Mouse (Mus musculus) hindbrain, embryonic 14.5 days (tissue): ENCODE data around the gene Slc17a7. TPM values are rescaled to one million over a fixed set of nuclear protein-coding genes. Genes with fewer than 3 reads are reported as not detected.
A peak's percentile ranks its signal among the peaks of the same experiment; 100 is the strongest.

Experiments
- ATAC-seq: fragments of 200-750 bp; cut with Nextera tagmentation; 2 replicates; pipeline ENCODE4 v1.8.0; 2017; ENCODE audit warnings: moderate number of reproducible peaks, mild to moderate bottlenecking, moderate TSS enrichment, moderate library complexity; ENCODE audit not compliant: low FRiP score
- DNase-seq: peaks from one replicate; pipeline ENCODE4 v3.0.0-alpha.2; 2015; ENCODE audit warnings: low spot score
- H3K27ac ChIP-seq: fragments of 300-500 bp; sonication (generic); 2 replicates; pipeline ENCODE4 v1.5.1; 2014; ENCODE audit warnings: mild to moderate bottlenecking, moderate library complexity
- H3K27me3 ChIP-seq: fragments of 300-500 bp; sonication (generic); 2 replicates; pipeline ENCODE4 v1.6.1; 2014; ENCODE audit warnings: mild to moderate bottlenecking, low read length, mixed read lengths; ENCODE audit not compliant: control insufficient read depth, insufficient read depth
- H3K36me3 ChIP-seq: fragments of 300-500 bp; sonication (generic); replicated peaks from 2 replicates; pipeline ENCODE4 v1.6.1; 2014; ENCODE audit not compliant: control insufficient read depth, insufficient read depth
- H3K4me1 ChIP-seq: fragments of 300-500 bp; sonication (generic); replicated peaks from 2 replicates; pipeline ENCODE4 v1.6.1; 2014; ENCODE audit warnings: antibody characterized with exemption, low read length, mixed read lengths; ENCODE audit not compliant: control insufficient read depth, insufficient read depth
- H3K4me2 ChIP-seq: fragments of 300-500 bp; sonication (generic); replicated peaks from 2 replicates; pipeline ENCODE4 v1.6.1; 2014; ENCODE audit warnings: mild to moderate bottlenecking, moderate library complexity
- H3K4me3 ChIP-seq: fragments of 300-500 bp; sonication (generic); replicated peaks from 2 replicates; pipeline ENCODE4 v1.5.1; 2014; ENCODE audit warnings: mild to moderate bottlenecking, low read length
- H3K9ac ChIP-seq: fragments of 300-500 bp; sonication (generic); 2 replicates; pipeline ENCODE4 v1.6.1; 2014
- H3K9me3 ChIP-seq: fragments of 300-500 bp; sonication (generic); 2 replicates; pipeline ENCODE4 v1.6.1; 2016; ENCODE audit warnings: low read length; ENCODE audit not compliant: control insufficient read depth
- WGBS: fragments of 180-500 bp; shearing (Covaris S2); extraction: QIAGEN DNeasy Blood & Tissue Kit; methylation state at CpG from one replicate; pipeline ENCODE4 v1.1.7; 2014; 5-methylcytosine and 5-hydroxymethylcytosine counted together
- polyA plus RNA-seq: library from polyadenylated mRNA; unstranded; fragments of >200 nt; fragmentation: Nextera tagmentation; extraction: Ambion mirVana; gene quantifications from 2 replicates; pipeline ENCODE4 v1.2.1, GENCODE M21; 2014

Slc17a7 gene
- polyA plus RNA-seq, 1 experiment from 2014 or later = 0.48 TPM

- Histone ChIP-seq H3K27me3 (peaks cover 99% of the 10 kb centered on the region), H3K9me3 (no peaks in the 10 kb centered on the region), H3K9ac (no peak overlapping the region), H3K4me1 (peaks cover 13% of the 10 kb centered on the region), H3K4me2 (no peak overlapping the region), H3K4me3 (no peak overlapping the region), H3K36me3 (no peaks in the 10 kb centered on the region), H3K27ac (no peak overlapping the region)
- 34% methylated on average over 7 of the region's 7 CpGs for WGBS
- ATAC-seq (no peak), DNase-seq (no peak)
Measured at GRCm38 (mm10) chr7:45178550-45178949, 14.8 kb downstream of the Slc17a7 start.

GRCm38 (mm10) chr7:45179469-45179868, 15.7 kb downstream of the Slc17a7 start, which contains the start of gene Gfy:
TSS of gene Gfy (minus strand) at chr7:45179569.
- DNase-seq (no peak), ATAC-seq (no peak)
- Histone ChIP-seq H3K27me3 (peaks cover 100% of the 10 kb centered on the region), H3K4me2 (no peak within 1 kb of the TSS), H3K27ac (no peak within 1 kb of the TSS), H3K9ac (no peak within 1 kb of the TSS), H3K36me3 (no peaks in the 10 kb centered on the region), H3K4me3 (no peak within 1 kb of the TSS), H3K4me1 (peaks cover 13% of the 10 kb centered on the region), H3K9me3 (no peaks in the 10 kb centered on the region)
- WGBS = 24% methylated on average over 7 of the region's 7 CpGs

GRCm38 (mm10) chr7:45180896-45181477, 17.2 kb downstream of the Slc17a7 start, which contains the start of gene Pth2:
TSS of gene Pth2 (plus strand) at chr7:45180995.
- ATAC-seq (no peak), DNase-seq (no peak)
- WGBS = 21% methylated on average over 20 of the region's 20 CpGs
- Histone ChIP-seq H3K9ac (no peak within 1 kb of the TSS), H3K4me1 (peaks cover 9% of the 10 kb centered on the region), H3K27ac (no peak within 1 kb of the TSS), H3K27me3 (peaks cover 91% of the 10 kb centered on the region), H3K9me3 (no peaks in the 10 kb centered on the region), H3K36me3 (no peaks in the 10 kb centered on the region), H3K4me3 (peak within 1 kb of the TSS; percentile 26), H3K4me2 (peak within 1 kb of the TSS; percentile 56)

- Histone ChIP-seq H3K27me3 (peaks cover 85% of the 10 kb centered on the region), H3K4me3 (peak overlapping the region; percentile 26), H3K4me1 (peaks cover 4% of the 10 kb centered on the region), H3K36me3 (no peaks in the 10 kb centered on the region), H3K4me2 (peak overlapping the region; percentile 56), H3K9ac (no peak overlapping the region), H3K9me3 (no peaks in the 10 kb centered on the region), H3K27ac (no peak overlapping the region)
- DNase-seq = no peak
- WGBS = 3% methylated on average over 35 of the region's 35 CpGs
- no peak for ATAC-seq
Measured at GRCm38 (mm10) chr7:45181540-45181939, 17.8 kb downstream of the Slc17a7 start.

GRCm38 (mm10) chr7:45182199-45182601, 18.5 kb downstream of the Slc17a7 start:
- Histone ChIP-seq H3K4me2 (peak overlapping the region; percentile 56), H3K27me3 (peaks cover 79% of the 10 kb centered on the region), H3K9ac (0 out of 2 replicates have a peak overlapping the region, but pooled peaks have one; percentile 18), H3K4me1 (peaks cover 4% of the 10 kb centered on the region), H3K4me3 (peak overlapping the region; percentile 26), H3K9me3 (no peaks in the 10 kb centered on the region), H3K27ac (no peak overlapping the region), H3K36me3 (no peaks in the 10 kb centered on the region)
- peak; percentile 88 for ATAC-seq
- 1% methylated on average over 34 of the region's 34 CpGs for WGBS
- DNase-seq = peak; percentile 74

- no peaks in the 10 kb centered on the region for H3K36me3 ChIP-seq
- H3K4me1 ChIP-seq = peaks cover 4% of the 10 kb centered on the region
- ATAC-seq = no peak
- H3K4me2 ChIP-seq = peak overlapping the region; percentile 56
- H3K27me3 ChIP-seq = peaks cover 75% of the 10 kb centered on the region
- H3K9me3 ChIP-seq = no peaks in the 10 kb centered on the region
- H3K27ac ChIP-seq = no peak overlapping the region
- H3K9ac ChIP-seq = 0 out of 2 replicates have a peak overlapping the region, but pooled peaks have one; percentile 18
- H3K4me3 ChIP-seq = peak overlapping the region; percentile 26
- WGBS = 16% methylated on average over 11 of the region's 11 CpGs
- DNase-seq = no peak
Measured at GRCm38 (mm10) chr7:45182606-45183005, 18.9 kb downstream of the Slc17a7 start.

- H3K27ac ChIP-seq = no peak overlapping the region
- WGBS = 66% methylated on average over 6 of the region's 7 CpGs
- DNase-seq = no peak
- H3K4me2 ChIP-seq = no peak overlapping the region
- no peak for ATAC-seq
- H3K27me3 ChIP-seq = peaks cover 64% of the 10 kb centered on the region
- peaks cover 4% of the 10 kb centered on the region for H3K4me1 ChIP-seq
- no peak overlapping the region for H3K4me3 ChIP-seq
- no peaks in the 10 kb centered on the region for H3K9me3 ChIP-seq
- no peaks in the 10 kb centered on the region for H3K36me3 ChIP-seq
- H3K9ac ChIP-seq = no peak overlapping the region
Measured at GRCm38 (mm10) chr7:45183672-45184071, 19.9 kb downstream of the Slc17a7 start.

- Histone ChIP-seq H3K27me3 (peaks cover 47% of the 10 kb centered on the region), H3K4me2 (no peak overlapping the region), H3K4me1 (peaks cover 4% of the 10 kb centered on the region), H3K9me3 (no peaks in the 10 kb centered on the region), H3K36me3 (no peaks in the 10 kb centered on the region), H3K27ac (no peak overlapping the region), H3K9ac (no peak overlapping the region), H3K4me3 (no peak overlapping the region)
- DNase-seq (no peak), ATAC-seq (no peak)
- WGBS = 65% methylated on average over 7 of the region's 7 CpGs
Measured at GRCm38 (mm10) chr7:45185921-45186320, 22.2 kb downstream of the Slc17a7 start.

- WGBS = 65% methylated on average over 16 of the region's 16 CpGs
- no peak overlapping the region for H3K27ac ChIP-seq
- H3K9ac ChIP-seq = no peak overlapping the region
- no peak overlapping the region for H3K4me2 ChIP-seq
- H3K27me3 ChIP-seq = peaks cover 10% of the 10 kb centered on the region
- ATAC-seq (no peak), DNase-seq (no peak)
- no peaks in the 10 kb centered on the region for H3K9me3 ChIP-seq
- H3K4me3 ChIP-seq = no peak overlapping the region
- no peaks in the 10 kb centered on the region for H3K4me1 ChIP-seq
- H3K36me3 ChIP-seq = no peaks in the 10 kb centered on the region
Measured at GRCm38 (mm10) chr7:45189600-45189999, 25.9 kb downstream of the Slc17a7 start.
